ENCODE assay signal across 14 mouse cellular contexts in the genomic region with DNA sequence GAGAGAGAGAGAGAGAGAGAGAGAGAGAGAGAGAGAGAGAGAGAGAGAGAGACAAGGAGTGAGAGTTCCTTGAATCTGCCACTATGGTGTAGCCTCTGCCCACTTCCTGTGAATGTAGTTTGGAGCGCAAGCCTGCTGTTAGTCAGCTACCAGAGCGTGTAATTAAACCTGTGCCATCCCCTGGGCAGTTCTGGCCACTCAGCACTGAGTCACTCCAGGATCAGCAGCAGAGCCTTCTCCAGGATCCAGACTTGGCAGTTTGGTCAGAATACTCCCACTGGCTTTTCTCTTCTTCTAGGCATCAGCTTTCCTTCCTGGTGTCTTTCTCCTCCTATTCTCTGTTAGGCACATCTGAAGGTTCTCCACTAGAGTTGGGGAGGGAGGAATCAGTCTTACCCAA. TPM values are rescaled to one million over a fixed set of nuclear protein-coding genes. Genes with fewer than 3 reads are reported as not detected.
DNase-seq lines count a peak whose midpoint lies in the region; ATAC-seq and TF ChIP-seq lines count a peak whose summit lies in the region.
"Had no signal": no experiment of that assay in that cellular context is flagged by ENCODE, and none has a peak within 500 bp of the region (broad histone marks: within the 10 kb centered on the region; RNA-seq: fewer than 3 reads in every experiment).

No protein-coding gene starts in this region.

- no peak overlapping the region for H3K27ac ChIP-seq in layer of hippocampus, adult 2 months
- no peak overlapping the region for H3K27ac ChIP-seq in neural tube, embryonic 14.5 days (ENCODE audit: low read depth, low read length)
- H3K27ac ChIP-seq: limb, embryonic 13.5 days had no signal

- no peaks in the 10 kb centered on the region for H3K36me3 ChIP-seq in neural tube, embryonic 14.5 days (ENCODE audit: control insufficient read depth, insufficient read depth, low read length)
- H3K36me3 ChIP-seq: heart, embryonic 12.5 days; limb, embryonic 13.5 days had no signal

- DNase-seq in layer of hippocampus, adult 2 months (ENCODE audit: low spot score in 2 of 2), result no peak
- no peak for DNase-seq in layer of hippocampus, postnatal 25 days (ENCODE audit: extremely low spot score in 1 of 2, low spot score in 1 of 2)
- DNase-seq in cerebellum, adult 18-20 months, result peak; percentile 70 to 83
- DNase-seq in frontal cortex, postnatal 36 days (ENCODE audit: low spot score in 2 of 2), result peak; percentile 48 to 57
- DNase-seq in adrenal gland, postnatal 36 days, result no peak
- no peak for DNase-seq in lung, postnatal 10 days
- DNase-seq: kidney, adult 8-10 months; thymus, postnatal 25 days had no signal

- no peaks in the 10 kb centered on the region for H3K9me3 ChIP-seq in neural tube, embryonic 14.5 days (ENCODE audit: control insufficient read depth, low read length)
- H3K9me3 ChIP-seq: heart, embryonic 12.5 days; limb, embryonic 13.5 days had no signal

- no peak for TF ChIP-seq CTCF in layer of hippocampus, adult 2 months (conservative IDR thresholded peaks at IDR 0.05)

- WGBS in neural tube, embryonic 14.5 days, result 51% methylated on average over 2 of the region's 2 CpGs

- H3K4me1 ChIP-seq in neural tube, embryonic 14.5 days (ENCODE audit: control insufficient read depth, insufficient read depth, low read length), result no peaks in the 10 kb centered on the region

- H3K9ac ChIP-seq in neural tube, embryonic 14.5 days (replicated peaks; ENCODE audit: low read depth, low read length), result no peak overlapping the region
- H3K9ac ChIP-seq: heart, embryonic 12.5 days; limb, embryonic 13.5 days had no signal

- H3K27me3 ChIP-seq in neural tube, embryonic 14.5 days (ENCODE audit: control insufficient read depth, insufficient read depth, low read length), result peaks cover 6% of the 10 kb centered on the region

- H3K4me3 ChIP-seq in layer of hippocampus, adult 2 months, result peak overlapping the region; percentile 51
- H3K4me3 ChIP-seq in neural tube, embryonic 14.5 days (ENCODE audit: low read depth, low read length), result 0 out of 2 replicates have a peak overlapping the region, but pooled peaks have one; percentile 10
- H3K4me3 ChIP-seq: heart, embryonic 12.5 days; limb, embryonic 13.5 days had no signal

- peak overlapping the region; percentile 9; the same call in 1 of the 2 replicates for H3K4me2 ChIP-seq in neural tube, embryonic 14.5 days (ENCODE audit: low read depth, low read length)
- H3K4me2 ChIP-seq: heart, embryonic 12.5 days; limb, embryonic 13.5 days had no signal

- ATAC-seq in neural tube, embryonic 14.5 days (ENCODE audit: low read depth), result no peak
- no peak for ATAC-seq in megakaryocyte-erythroid progenitor cell, adult 5-6 weeks (replicated peaks; ENCODE audit: low FRiP score, low TSS enrichment, poor library complexity, severe bottlenecking)

RNA-seq across cellular contexts. Expression of a gene that starts 2.2 kb away (rescaled TPM):
- 10 to 100 TPM; 76.6 to 79.6 TPM for total RNA-seq in layer of hippocampus, adult 2 months (2021)
- total RNA-seq in layer of hippocampus, postnatal 25 days (2021), result 10 to 100 TPM; 77.5 to 78.9 TPM
- polyA plus RNA-seq in neural tube, embryonic 14.5 days (2014; fragmentation: Nextera tagmentation; extraction: Ambion mirVana), result 5.1 and 6.1 TPM in 2 replicates
- total RNA-seq in adrenal gland, postnatal 36 days (2021), result under 1 TPM; 0.66 to 0.86 TPM
- total RNA-seq in megakaryocyte-erythroid progenitor cell, adult 5-6 weeks (2014; fragmentation: Nextera tagmentation), result not detected in 2 replicates
- total RNA-seq in megakaryocyte-erythroid progenitor cell, adult 5-6 weeks (2017), result not detected in 2 replicates
- total RNA-seq: common myeloid progenitor, adult 5-6 weeks had no signal
- polyA plus RNA-seq: heart, embryonic 12.5 days; lung, embryonic 16.5 days had no signal

Comparison
In these comparisons a context has a peak if more than half of its experiments do, and no peak if none do; other contexts are left out.
1. DNase-seq: peak in cerebellum, adult 18-20 months (2 of 2) and frontal cortex, postnatal 36 days (2 of 2); none in layer of hippocampus, adult 2 months (0 of 2), layer of hippocampus, postnatal 25 days (0 of 2), adrenal gland, postnatal 36 days (0 of 2) and lung, postnatal 10 days (single experiment).
2. RNA of a gene that starts 2.2 kb away (total RNA-seq): 76.6 to 79.6 TPM in layer of hippocampus, adult 2 months and 77.5 to 78.9 TPM in layer of hippocampus, postnatal 25 days; 0.66 to 0.86 TPM in adrenal gland, postnatal 36 days and not detected in megakaryocyte-erythroid progenitor cell, adult 5-6 weeks; every median in the first group is over 10 times any median in the second.